Mouse (Mus musculus) embryonic facial prominence, embryonic 13.5 days (tissue): ENCODE measurements around the gene Sez6l2. TPM values are rescaled to one million over a fixed set of nuclear protein-coding genes. Genes with fewer than 3 reads are reported as not detected.
A peak's percentile ranks its signal among the peaks of the same experiment; 100 is the strongest.

Experiments
- ATAC-seq: fragments of 200-750 bp; cut with Nextera tagmentation; 2 replicates; pipeline ENCODE4 v1.8.0; 2017; ENCODE audit warnings: low read depth; ENCODE audit not compliant: insufficient number of reproducible peaks, insufficient read depth, low FRiP score, low TSS enrichment
- H3K27ac ChIP-seq: fragments of 300-500 bp; sonication (generic); 2 replicates; pipeline ENCODE4 v1.5.1; 2015; ENCODE audit warnings: moderate library complexity, mild to moderate bottlenecking, inconsistent platforms
- H3K27me3 ChIP-seq: fragments of 300-500 bp; sonication (generic); 2 replicates; pipeline ENCODE4 v1.6.1; 2015; ENCODE audit warnings: mild to moderate bottlenecking, inconsistent platforms
- H3K36me3 ChIP-seq: fragments of 300-500 bp; sonication (generic); 2 replicates; pipeline ENCODE4 v1.6.1; 2015; ENCODE audit warnings: mild to moderate bottlenecking, inconsistent platforms
- H3K4me1 ChIP-seq: fragments of 300-500 bp; sonication (generic); 2 replicates; pipeline ENCODE4 v1.6.1; 2015; ENCODE audit warnings: inconsistent platforms
- H3K4me2 ChIP-seq: fragments of 300-500 bp; sonication (generic); 2 replicates; pipeline ENCODE4 v1.6.1; 2015; ENCODE audit warnings: moderate library complexity, mild to moderate bottlenecking, inconsistent platforms
- H3K4me3 ChIP-seq: fragments of 300-500 bp; sonication (generic); 2 replicates; pipeline ENCODE4 v1.5.1; 2015; ENCODE audit warnings: mild to moderate bottlenecking, inconsistent platforms
- H3K9ac ChIP-seq: fragments of 300-500 bp; sonication (generic); 2 replicates; pipeline ENCODE4 v1.6.1; 2015; ENCODE audit warnings: mild to moderate bottlenecking, inconsistent platforms
- H3K9me3 ChIP-seq: fragments of 300-500 bp; sonication (generic); 2 replicates; pipeline ENCODE4 v1.6.1; 2016; ENCODE audit warnings: inconsistent platforms
- WGBS: fragments of 180-500 bp; shearing (Covaris S2); methylation state at CpG from one replicate; pipeline ENCODE4 v1.1.7; 2015; ENCODE audit warnings: mixed read lengths; 5-methylcytosine and 5-hydroxymethylcytosine counted together
- polyA plus RNA-seq: library from polyadenylated mRNA; unstranded; fragments of >200 nt; fragmentation: Nextera tagmentation; extraction: Ambion mirVana; gene quantifications from 2 replicates; pipeline ENCODE4 v1.2.1, GENCODE M21; 2015

Gene Sez6l2
- polyA plus RNA-seq, 1 experiment from 2014 or later: 0.76 TPM

DNA sequence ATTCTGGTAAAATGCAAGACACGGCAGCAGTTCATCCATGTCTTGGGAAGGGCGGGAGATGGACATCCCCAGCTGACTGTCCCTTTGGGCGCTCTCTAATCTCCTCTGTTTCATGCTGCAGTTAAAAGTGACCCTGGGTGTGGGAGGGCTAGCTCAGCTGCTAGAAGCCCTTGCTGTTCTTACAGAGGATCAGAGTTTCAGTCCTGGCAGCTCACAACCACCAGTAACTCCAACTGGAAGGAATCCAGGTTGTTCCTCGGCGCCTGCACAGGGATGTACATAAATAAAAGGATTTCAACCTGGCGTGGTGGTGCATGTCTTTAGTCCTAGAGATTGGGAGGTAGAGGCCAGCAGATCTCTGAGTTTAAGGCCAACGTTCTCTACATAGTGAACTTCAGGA is 32.8 kb downstream of the Sez6l2 start:
- Histone ChIP-seq H3K9me3 (no peaks in the 10 kb centered on the region), H3K27me3 (no peaks in the 10 kb centered on the region), H3K4me1 (no peaks in the 10 kb centered on the region), H3K9ac (no peak overlapping the region), H3K27ac (no peak overlapping the region), H3K4me3 (no peak overlapping the region), H3K4me2 (no peak overlapping the region), H3K36me3 (peaks cover 35% of the 10 kb centered on the region)
- WGBS: 81% methylated on average over 7 of the region's 7 CpGs
- ATAC-seq: no peak

DNA sequence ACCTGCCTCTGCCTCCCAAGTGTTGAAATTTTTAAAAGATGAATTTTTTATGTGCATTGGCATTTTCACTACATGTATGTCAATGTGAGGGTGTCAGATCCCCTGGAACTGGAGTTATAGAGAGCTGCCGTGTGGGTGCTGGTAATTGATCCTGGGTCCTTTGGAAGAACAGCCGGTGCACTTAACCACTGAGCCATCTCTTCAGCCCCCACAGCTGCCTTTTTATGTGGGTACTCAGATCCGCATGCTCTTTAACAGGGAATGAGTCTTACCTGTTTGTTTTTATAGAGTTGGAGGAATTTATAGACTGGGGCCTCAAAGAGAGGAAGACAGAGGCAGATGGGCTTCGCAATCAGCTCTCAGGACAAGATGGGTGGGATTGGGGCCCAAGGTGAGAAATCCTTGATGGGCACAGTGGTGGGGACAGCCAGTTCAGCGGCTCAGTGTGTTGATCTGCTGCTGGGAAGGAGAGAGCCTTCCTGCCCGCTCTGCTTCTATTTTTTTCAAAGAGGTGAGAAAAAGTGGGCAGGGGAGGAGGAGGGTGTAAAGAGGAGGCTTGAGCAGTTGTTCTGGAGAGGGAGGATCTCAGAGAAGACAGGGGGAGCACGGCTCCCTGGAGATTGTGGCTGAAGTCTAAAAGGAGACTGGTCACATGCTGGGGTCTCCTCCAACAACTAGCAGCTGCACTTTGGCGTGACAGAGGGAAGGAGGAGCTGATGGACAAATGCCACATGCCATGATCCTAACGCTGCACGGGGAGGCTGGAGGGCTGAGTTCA is 34.5 kb downstream of the Sez6l2 start:
- WGBS: 67% methylated on average over 10 of the region's 10 CpGs
- Histone ChIP-seq H3K27me3 (no peaks in the 10 kb centered on the region), H3K27ac (no peak overlapping the region), H3K9ac (no peak overlapping the region), H3K4me1 (no peaks in the 10 kb centered on the region), H3K4me3 (no peak overlapping the region), H3K4me2 (no peak overlapping the region), H3K9me3 (no peaks in the 10 kb centered on the region), H3K36me3 (peaks cover 17% of the 10 kb centered on the region)
- ATAC-seq: no peak

DNA sequence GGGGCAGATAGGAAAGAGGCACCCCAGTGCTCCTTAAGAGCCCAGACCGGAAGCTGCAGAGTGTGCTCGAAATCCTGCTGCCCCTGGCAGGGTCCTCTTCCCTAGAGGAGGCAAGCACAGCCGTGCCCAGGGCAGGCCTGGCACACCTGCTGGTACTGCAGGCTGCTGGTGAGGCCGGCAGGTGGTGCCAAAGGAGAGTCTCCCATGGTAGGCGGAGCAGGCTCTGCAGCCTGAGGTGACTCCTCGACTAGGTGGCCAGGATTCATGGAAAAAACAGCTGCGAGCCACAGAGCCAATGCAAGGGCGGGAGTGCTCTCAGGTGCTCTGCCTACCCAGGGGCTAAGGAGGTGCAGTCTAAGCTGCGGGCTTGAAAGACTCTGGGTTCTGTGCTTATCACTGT is 36.0 kb downstream of the Sez6l2 start:
- Histone ChIP-seq H3K4me3 (no peak overlapping the region), H3K36me3 (peaks cover 4% of the 10 kb centered on the region; the same call in 1 of the 2 replicates), H3K4me1 (no peaks in the 10 kb centered on the region), H3K27ac (no peak overlapping the region), H3K9ac (no peak overlapping the region), H3K9me3 (no peaks in the 10 kb centered on the region), H3K27me3 (no peaks in the 10 kb centered on the region), H3K4me2 (no peak overlapping the region)
- WGBS: 35% methylated on average over 9 of the region's 9 CpGs
- 0 out of 2 replicates have a peak, but pooled peaks have one; percentile 43 for ATAC-seq

DNA sequence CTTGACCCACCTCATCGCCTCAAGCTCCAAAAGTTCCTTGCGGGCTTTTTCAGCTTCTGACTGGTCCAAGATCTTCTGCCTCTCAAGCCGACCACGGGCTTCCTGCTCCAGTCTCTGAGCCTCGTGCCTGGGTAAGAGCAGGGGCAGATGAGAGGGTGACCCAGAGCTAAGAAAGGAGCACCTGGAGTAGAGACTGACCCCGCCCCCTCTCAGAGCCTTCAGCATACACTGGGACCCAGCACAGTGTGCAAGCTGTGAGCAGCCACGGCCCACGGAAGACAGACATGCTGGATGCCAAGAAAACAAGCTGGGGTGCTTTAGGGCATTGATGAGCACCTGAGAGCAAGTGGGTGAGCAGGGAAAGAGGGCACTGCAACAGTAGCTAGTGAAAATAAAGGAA is 38.5 kb downstream of the Sez6l2 start:
- WGBS: 75% methylated on average over 8 of the region's 8 CpGs
- H3K9ac ChIP-seq: no peak overlapping the region
- H3K36me3 ChIP-seq: no peaks in the 10 kb centered on the region
- H3K4me1 ChIP-seq: no peaks in the 10 kb centered on the region
- H3K27ac ChIP-seq: no peak overlapping the region
- H3K9me3 ChIP-seq: no peaks in the 10 kb centered on the region
- ATAC-seq: no peak
- no peak overlapping the region for H3K4me2 ChIP-seq
- H3K27me3 ChIP-seq: no peaks in the 10 kb centered on the region
- H3K4me3 ChIP-seq: no peak overlapping the region

DNA sequence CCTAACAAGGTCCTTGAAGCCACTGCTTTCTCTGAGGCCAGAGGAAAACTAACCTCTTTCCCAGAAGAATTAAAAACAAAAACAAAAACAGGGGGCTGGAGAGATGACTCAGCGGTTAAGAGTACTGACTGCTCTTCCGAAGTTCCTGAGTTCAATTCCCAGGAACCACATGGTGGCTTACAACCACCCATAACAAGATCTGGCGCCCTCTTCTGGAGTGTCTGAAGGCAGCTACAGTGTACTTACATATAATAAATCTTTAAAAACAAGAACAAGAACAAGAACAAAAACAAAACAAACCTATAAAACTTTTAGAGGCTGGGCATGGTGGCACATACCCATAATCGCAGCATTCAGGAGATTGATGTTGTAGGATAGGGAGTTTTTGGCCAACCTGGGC is 46.1 kb downstream of the Sez6l2 start:
- no peaks in the 10 kb centered on the region for H3K36me3 ChIP-seq
- H3K9ac ChIP-seq: no peak overlapping the region
- no peak overlapping the region for H3K4me3 ChIP-seq
- no peaks in the 10 kb centered on the region for H3K9me3 ChIP-seq
- no peak overlapping the region for H3K27ac ChIP-seq
- WGBS: 76% methylated on average over 4 of the region's 4 CpGs
- H3K27me3 ChIP-seq: no peaks in the 10 kb centered on the region
- H3K4me1 ChIP-seq: no peaks in the 10 kb centered on the region
- no peak overlapping the region for H3K4me2 ChIP-seq
- ATAC-seq: no peak

DNA sequence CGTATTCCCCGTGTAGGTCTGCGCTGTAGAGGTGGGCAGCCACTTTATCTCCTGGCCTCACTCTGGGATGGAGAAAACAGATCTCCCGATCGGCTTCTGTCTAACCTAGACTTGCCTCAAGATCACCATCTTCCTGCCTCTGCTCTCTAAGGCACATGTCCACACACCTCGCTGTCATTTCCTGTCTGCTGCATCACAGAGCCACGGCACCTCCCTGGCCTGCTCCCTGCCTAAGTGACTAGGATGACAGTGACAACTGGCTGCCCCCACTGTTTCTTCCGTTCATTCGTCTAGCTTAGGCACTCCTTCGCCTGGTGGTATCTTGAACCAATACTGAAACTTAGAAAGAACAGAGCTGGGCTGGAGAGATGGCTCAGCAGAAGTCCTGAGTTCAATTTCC is 49.2 kb downstream of the Sez6l2 start:
- Histone ChIP-seq H3K36me3 (no peaks in the 10 kb centered on the region), H3K4me3 (no peak overlapping the region), H3K9ac (no peak overlapping the region), H3K4me2 (no peak overlapping the region), H3K4me1 (no peaks in the 10 kb centered on the region), H3K9me3 (no peaks in the 10 kb centered on the region), H3K27ac (no peak overlapping the region), H3K27me3 (no peaks in the 10 kb centered on the region)
- WGBS: 76% methylated on average over 10 of the region's 10 CpGs
- ATAC-seq: no peak

DNA sequence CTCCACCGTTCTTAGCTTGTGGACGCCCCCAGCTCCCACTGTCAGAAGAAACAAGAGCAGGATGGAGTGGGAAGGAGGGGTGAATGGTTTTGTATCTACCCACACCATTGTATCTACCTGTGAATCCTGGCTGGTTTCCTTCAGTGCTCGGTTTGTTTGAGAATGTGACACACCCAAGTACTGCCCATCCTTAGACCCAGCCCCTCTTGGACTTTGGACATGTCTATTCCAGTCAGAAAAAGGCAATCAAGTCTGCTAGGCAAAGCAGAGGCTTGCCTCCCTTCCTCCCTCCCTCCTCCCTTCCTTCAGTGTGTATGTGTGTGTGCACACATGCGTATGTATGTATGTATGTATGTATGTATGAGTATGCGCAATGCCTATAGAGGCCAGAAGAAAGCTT is 53.3 kb downstream of the Sez6l2 start:
- no peak for ATAC-seq
- H3K27ac ChIP-seq: no peak overlapping the region
- H3K9me3 ChIP-seq: no peaks in the 10 kb centered on the region
- H3K36me3 ChIP-seq: no peaks in the 10 kb centered on the region
- peaks cover 8% of the 10 kb centered on the region for H3K4me1 ChIP-seq
- H3K9ac ChIP-seq: no peak overlapping the region
- H3K27me3 ChIP-seq: no peaks in the 10 kb centered on the region
- 89% methylated on average over 5 of the region's 5 CpGs for WGBS
- H3K4me3 ChIP-seq: no peak overlapping the region
- H3K4me2 ChIP-seq: no peak overlapping the region

DNA sequence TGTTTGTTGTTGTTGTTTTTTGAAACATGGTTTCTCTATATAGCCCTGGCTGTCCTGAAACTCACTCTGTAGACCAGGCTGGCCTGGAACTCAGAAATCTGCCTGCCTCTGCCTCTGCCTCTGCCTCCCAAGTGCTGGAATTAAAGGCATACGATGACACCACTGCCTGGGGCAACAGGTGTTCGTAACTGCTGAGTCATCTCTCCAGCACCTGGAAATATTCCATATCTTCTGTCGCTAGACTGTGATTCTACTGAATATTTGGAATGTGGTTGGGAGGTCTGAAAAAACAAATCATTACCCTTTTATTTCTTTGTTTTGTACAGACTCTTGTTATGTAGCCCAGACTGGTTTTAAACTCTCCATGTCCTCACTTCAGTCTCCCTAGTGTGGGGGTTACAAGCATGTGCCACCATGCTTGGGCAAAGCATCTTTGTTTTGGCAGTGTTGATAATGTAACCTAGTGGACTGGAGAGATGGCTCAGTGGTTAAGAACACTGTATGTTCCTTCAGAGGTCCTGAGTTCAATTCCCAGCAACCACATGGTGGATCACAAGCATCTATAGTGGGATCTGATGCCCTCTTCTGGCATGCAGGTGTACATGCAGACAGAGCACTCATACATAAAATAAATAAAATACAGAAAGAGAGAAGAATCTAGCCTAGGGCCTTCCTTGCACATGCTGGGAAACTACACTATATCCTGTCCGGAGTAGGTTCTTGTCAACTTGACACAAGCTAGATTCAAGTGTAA is 53.9 kb downstream of the Sez6l2 start:
- H3K9ac ChIP-seq: no peak overlapping the region
- 87% methylated on average over 4 of the region's 4 CpGs for WGBS
- H3K4me3 ChIP-seq: no peak overlapping the region
- H3K36me3 ChIP-seq: no peaks in the 10 kb centered on the region
- no peaks in the 10 kb centered on the region for H3K27me3 ChIP-seq
- H3K27ac ChIP-seq: no peak overlapping the region
- no peak overlapping the region for H3K4me2 ChIP-seq
- H3K4me1 ChIP-seq: peaks cover 12% of the 10 kb centered on the region
- H3K9me3 ChIP-seq: no peaks in the 10 kb centered on the region
- no peak for ATAC-seq

DNA sequence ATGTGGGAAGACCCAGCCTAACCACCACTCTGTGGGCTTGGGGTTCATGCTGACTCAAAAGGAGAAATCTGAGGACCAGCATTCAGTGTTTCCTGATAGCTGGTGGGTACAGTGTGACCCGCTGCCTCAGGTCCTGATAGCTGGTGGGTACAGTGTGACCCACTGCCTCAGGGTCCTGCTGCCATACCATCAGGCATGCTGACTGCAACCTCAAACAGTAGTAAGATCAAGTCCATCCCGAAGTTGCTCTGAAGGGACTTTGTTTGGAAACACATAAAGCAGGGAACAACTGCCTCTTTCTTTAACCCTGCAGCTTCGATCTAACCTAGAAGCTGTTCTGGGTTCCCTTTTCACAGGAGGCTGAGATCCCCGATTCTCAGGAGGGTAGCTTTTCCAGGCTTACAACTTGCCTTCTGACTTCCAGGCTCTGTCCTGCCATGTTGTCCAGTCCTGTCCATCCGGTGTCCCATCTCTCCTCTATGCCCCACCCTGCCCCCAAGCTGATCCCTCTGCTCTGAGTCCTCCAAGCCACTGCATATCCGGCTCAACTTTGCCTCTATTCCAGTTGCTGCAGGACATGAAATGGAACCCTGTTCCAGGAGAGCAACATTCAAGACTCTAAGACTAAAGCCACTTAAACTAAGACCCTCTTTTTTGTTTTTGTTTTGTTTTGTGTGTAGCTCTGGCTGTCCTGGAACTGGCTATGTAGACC is 57.1 kb downstream of the Sez6l2 start:
- ATAC-seq: no peak
- Histone ChIP-seq H3K4me2 (no peak overlapping the region), H3K4me1 (peaks cover 12% of the 10 kb centered on the region), H3K9ac (0 out of 2 replicates have a peak overlapping the region, but pooled peaks have one; percentile 27), H3K27ac (no peak overlapping the region), H3K9me3 (no peaks in the 10 kb centered on the region), H3K36me3 (peaks cover 19% of the 10 kb centered on the region), H3K27me3 (no peaks in the 10 kb centered on the region), H3K4me3 (no peak overlapping the region)
- 73% methylated on average over 6 of the region's 6 CpGs for WGBS

DNA sequence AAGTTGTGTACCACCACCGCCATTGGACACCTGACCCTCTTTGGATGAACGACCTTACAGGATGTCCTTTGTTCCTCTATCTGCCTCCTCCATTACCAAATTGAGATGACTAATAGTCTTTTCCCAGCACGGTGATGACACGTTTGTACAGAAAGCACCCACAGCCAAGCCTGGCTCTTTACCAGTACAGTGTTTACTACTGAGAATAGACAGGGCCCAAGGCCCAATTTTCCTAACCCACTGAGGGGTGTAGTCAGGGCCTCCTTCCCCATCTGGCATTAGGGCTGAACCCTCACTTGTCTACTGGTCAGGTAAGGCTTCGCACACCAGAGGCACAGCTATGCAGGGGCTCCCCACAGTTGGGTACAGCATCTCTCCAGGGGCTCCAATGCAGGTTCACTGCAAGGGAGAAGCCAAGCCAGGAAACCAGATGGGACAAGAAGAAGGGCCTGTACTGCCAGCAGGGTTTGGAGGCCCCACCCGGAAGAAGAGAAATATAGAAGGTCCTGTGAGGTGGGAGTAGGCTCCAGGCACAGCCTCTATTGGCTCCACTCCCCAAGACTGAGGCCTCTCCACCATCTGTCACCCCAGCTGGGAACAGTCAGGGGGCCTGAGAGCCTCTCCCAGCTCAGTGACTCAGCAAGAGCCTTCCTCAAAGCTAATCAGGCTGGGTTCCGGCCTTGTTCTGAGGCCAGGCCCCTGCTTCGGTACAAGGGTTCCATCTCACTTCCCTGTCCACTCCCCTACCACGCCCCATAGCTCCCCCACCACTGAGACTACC is 58.1 kb downstream of the Sez6l2 start:
- 0 out of 2 replicates have a peak, but pooled peaks have one; percentile 35 for ATAC-seq
- Histone ChIP-seq H3K9me3 (no peaks in the 10 kb centered on the region), H3K4me2 (no peak overlapping the region), H3K27ac (peak overlapping the region; percentile 22; the same call in 1 of the 2 replicates), H3K27me3 (no peaks in the 10 kb centered on the region), H3K4me1 (peaks cover 12% of the 10 kb centered on the region), H3K36me3 (peaks cover 28% of the 10 kb centered on the region), H3K9ac (peak overlapping the region; percentile 40; the same call in 1 of the 2 replicates), H3K4me3 (no peak overlapping the region)
- 70% methylated on average over 9 of the region's 9 CpGs for WGBS
